Mouse (Mus musculus) 3134 (cell line): ENCODE measurements at regions not wholly inside any gene's neighbourhood (a gene's known extent, or its start where the extent isn't known, plus 50 kb on each side); places are given as distances from the start of the nearest gene placed in this dataset.

ENCODE experiments used
- DNase-seq: peaks from one replicate; pipeline ENCODE4 v3.0.0-alpha.2; 2011; ENCODE audit warnings: low spot score; ENCODE audit not compliant: insufficient read length; ENCODE audit errors: extremely low read depth

- no peak for DNase-seq
Measured at GRCm38 (mm10) chr4:47534959-47535358, 60.5 kb downstream of the Sec61b start.

GRCm38 (mm10) chr4:47567694-47568093 lies 93.2 kb downstream of the Sec61b start:
- DNase-seq: no peak

GRCm38 (mm10) chr4:47570846-47571245 lies 96.4 kb downstream of the Sec61b start:
- no peak for DNase-seq

GRCm38 (mm10) chr4:47576011-47576410 lies 101.6 kb downstream of the Sec61b start:
- DNase-seq: no peak

GRCm38 (mm10) chr4:47577490-47577889 lies 103.0 kb downstream of the Sec61b start:
- no peak for DNase-seq

- no peak for DNase-seq
Measured at GRCm38 (mm10) chr4:47578637-47579036, 104.2 kb downstream of the Sec61b start.

- no peak for DNase-seq
Measured at GRCm38 (mm10) chr4:47580556-47580955, 106.1 kb downstream of the Sec61b start.

- DNase-seq: peak; percentile 71
Measured at GRCm38 (mm10) chr4:47587256-47587655, 112.8 kb downstream of the Sec61b start.

GRCm38 (mm10) chr4:47592271-47592986 lies 118.0 kb downstream of the Sec61b start:
- peak; percentile 18 for DNase-seq

GRCm38 (mm10) chr4:47593155-47593554 lies 118.7 kb downstream of the Sec61b start:
- no peak for DNase-seq

- DNase-seq: no peak
Measured at GRCm38 (mm10) chr4:47594171-47594570, 119.7 kb downstream of the Sec61b start.

GRCm38 (mm10) chr4:47595841-47596240 lies 121.4 kb downstream of the Sec61b start:
- no peak for DNase-seq

GRCm38 (mm10) chr4:47597586-47597985 lies 123.1 kb downstream of the Sec61b start:
- no peak for DNase-seq

GRCm38 (mm10) chr4:47598216-47598615 lies 123.8 kb downstream of the Sec61b start:
- no peak for DNase-seq

GRCm38 (mm10) chr4:47601301-47602070 lies 127.0 kb downstream of the Sec61b start:
- no peak for DNase-seq

- DNase-seq: no peak
Measured at GRCm38 (mm10) chr4:47603378-47603777, 128.9 kb downstream of the Sec61b start.

GRCm38 (mm10) chr4:47603847-47604397 lies 129.5 kb downstream of the Sec61b start:
- no peak for DNase-seq

GRCm38 (mm10) chr4:47605676-47606075 lies 131.2 kb downstream of the Sec61b start:
- no peak for DNase-seq

GRCm38 (mm10) chr4:47608673-47609072 lies 134.2 kb downstream of the Sec61b start:
- DNase-seq: no peak

- no peak for DNase-seq
Measured at GRCm38 (mm10) chr4:47610913-47611312, 136.5 kb downstream of the Sec61b start.

- no peak for DNase-seq
Measured at GRCm38 (mm10) chr4:47616525-47616924, 142.1 kb downstream of the Sec61b start.

GRCm38 (mm10) chr4:47620700-47621099 lies 146.2 kb downstream of the Sec61b start:
- no peak for DNase-seq
